Mouse (Mus musculus) ES-Bruce4 (cell line): Measurements from ENCODE around the gene Kcnq1. TPM values are rescaled to one million over a fixed set of nuclear protein-coding genes. Genes with fewer than 3 reads are reported as not detected.

Experiments used
- H3K27ac ChIP-seq: 2 replicates; pipeline ENCODE4 v1.5.1; 2012; ENCODE audit warnings: low read length, inconsistent platforms; ENCODE audit not compliant: insufficient read depth
- H3K27me3 ChIP-seq: 2 replicates; pipeline ENCODE4 v1.6.1; 2012; ENCODE audit warnings: mild to moderate bottlenecking, low read length, inconsistent platforms; ENCODE audit not compliant: control insufficient read depth, poor library complexity, insufficient read depth, severe bottlenecking
- H3K36me3 ChIP-seq: 2 replicates; pipeline ENCODE4 v1.6.1; 2012; ENCODE audit warnings: inconsistent platforms, mild to moderate bottlenecking, low read length, moderate library complexity; ENCODE audit not compliant: control insufficient read depth, poor library complexity, insufficient read depth, severe bottlenecking
- H3K4me1 ChIP-seq: one replicate; pipeline ENCODE4 v1.8.1; 2011; ENCODE audit warnings: low read length; ENCODE audit not compliant: control insufficient read depth, insufficient read depth
- H3K4me3 ChIP-seq: 2 replicates; pipeline ENCODE4 v1.5.1; 2011; ENCODE audit warnings: low read depth, mild to moderate bottlenecking, low read length
- H3K9ac ChIP-seq: 2 replicates; pipeline ENCODE4 v1.6.1; 2012; ENCODE audit warnings: low read depth, mild to moderate bottlenecking, inconsistent platforms; ENCODE audit not compliant: poor library complexity, severe bottlenecking
- H3K9me3 ChIP-seq: replicated peaks from 2 replicates; pipeline ENCODE4 v1.6.1; 2012; ENCODE audit warnings: mild to moderate bottlenecking, low read length, inconsistent platforms; ENCODE audit not compliant: control insufficient read depth, poor library complexity, insufficient read depth, severe bottlenecking
- CTCF ChIP-seq: IDR thresholded peaks from one replicate; pipeline ENCODE4 v1.8.1; 2011; ENCODE audit warnings: low read depth, low read length
- EP300 ChIP-seq: IDR thresholded peaks from 2 replicates; pipeline ENCODE4 v1.6.1; 2011; ENCODE audit warnings: low read depth, low read length; ENCODE audit not compliant: insufficient read depth
- POLR2A ChIP-seq: IDR thresholded peaks from one replicate; pipeline ENCODE4 v1.8.1; 2011; ENCODE audit warnings: low read length; ENCODE audit not compliant: insufficient read depth
- polyA plus RNA-seq: library from polyadenylated mRNA; stranded (reverse); fragments of >200 nt; gene quantifications from 2 replicates; pipeline ENCODE4 v1.2.4, GENCODE M21; 2011; ENCODE audit warnings: low read depth; ENCODE audit not compliant: missing spikeins, insufficient read depth, insufficient read length

The Kcnq1 gene
- polyA plus RNA-seq, 1 experiment, result not detected

- Histone ChIP-seq H3K9me3 (no peaks in the 10 kb centered on the region), H3K27me3 (no peaks in the 10 kb centered on the region), H3K4me1 (no peaks in the 10 kb centered on the region), H3K4me3 (no peak overlapping the region), H3K27ac (no peak overlapping the region), H3K36me3 (peaks cover 2% of the 10 kb centered on the region; the same call in 1 of the 2 replicates), H3K9ac (no peak overlapping the region)
- no peak for TF ChIP-seq CTCF
- TF ChIP-seq POLR2A, result no peak
- TF ChIP-seq EP300, result no peak
Observed at GRCm38 (mm10) chr7:143283625-143284024, 177.5 kb downstream of the Kcnq1 start.

- TF ChIP-seq EP300, result no peak
- no peak for TF ChIP-seq CTCF
- no peak for TF ChIP-seq POLR2A
- Histone ChIP-seq H3K4me3 (no peak overlapping the region), H3K4me1 (no peaks in the 10 kb centered on the region), H3K36me3 (peaks cover 2% of the 10 kb centered on the region; the same call in 1 of the 2 replicates), H3K9me3 (no peaks in the 10 kb centered on the region), H3K27ac (no peak overlapping the region), H3K9ac (no peak overlapping the region), H3K27me3 (no peaks in the 10 kb centered on the region)
Observed at GRCm38 (mm10) chr7:143284866-143285265, 178.7 kb downstream of the Kcnq1 start.

GRCm38 (mm10) chr7:143285440-143285839, 179.3 kb downstream of the Kcnq1 start:
- Histone ChIP-seq H3K27ac (no peak overlapping the region), H3K4me3 (no peak overlapping the region), H3K36me3 (peaks cover 2% of the 10 kb centered on the region; the same call in 1 of the 2 replicates), H3K9me3 (no peaks in the 10 kb centered on the region), H3K27me3 (no peaks in the 10 kb centered on the region), H3K4me1 (no peaks in the 10 kb centered on the region), H3K9ac (no peak overlapping the region)
- TF ChIP-seq EP300 (no peak), POLR2A (no peak), CTCF (no peak)

GRCm38 (mm10) chr7:143286532-143287290, 180.5 kb downstream of the Kcnq1 start:
- H3K4me3 ChIP-seq, result no peak overlapping the region
- no peak for TF ChIP-seq POLR2A
- no peaks in the 10 kb centered on the region for H3K4me1 ChIP-seq
- no peaks in the 10 kb centered on the region; the same call in 1 of the 2 replicates for H3K36me3 ChIP-seq
- H3K27me3 ChIP-seq, result no peaks in the 10 kb centered on the region
- H3K9ac ChIP-seq, result no peak overlapping the region
- H3K27ac ChIP-seq, result no peak overlapping the region
- no peaks in the 10 kb centered on the region for H3K9me3 ChIP-seq

GRCm38 (mm10) chr7:143288135-143288534, 182.0 kb downstream of the Kcnq1 start:
- no peaks in the 10 kb centered on the region for H3K27me3 ChIP-seq
- no peaks in the 10 kb centered on the region; the same call in 1 of the 2 replicates for H3K36me3 ChIP-seq
- H3K27ac ChIP-seq, result no peak overlapping the region
- H3K9ac ChIP-seq, result no peak overlapping the region
- no peak overlapping the region for H3K4me3 ChIP-seq
- no peaks in the 10 kb centered on the region for H3K9me3 ChIP-seq
- no peaks in the 10 kb centered on the region for H3K4me1 ChIP-seq
- TF ChIP-seq POLR2A (no peak), CTCF (no peak)

- H3K36me3 ChIP-seq, result no peaks in the 10 kb centered on the region; the same call in 1 of the 2 replicates
- TF ChIP-seq CTCF (no peak), POLR2A (no peak), EP300 (no peak)
- H3K9ac ChIP-seq, result no peak overlapping the region
- H3K27me3 ChIP-seq, result no peaks in the 10 kb centered on the region
- no peaks in the 10 kb centered on the region for H3K4me1 ChIP-seq
- no peak overlapping the region for H3K4me3 ChIP-seq
- no peak overlapping the region for H3K27ac ChIP-seq
- no peaks in the 10 kb centered on the region for H3K9me3 ChIP-seq
Observed at GRCm38 (mm10) chr7:143289082-143289849, 183.1 kb downstream of the Kcnq1 start.
